Mouse (Mus musculus) ES-Bruce4 (cell line): Measurements from ENCODE around the gene Bin2.

ENCODE experiments used
- CTCF ChIP-seq: IDR thresholded peaks from one replicate; pipeline ENCODE4 v1.8.1; 2011; ENCODE audit warnings: low read depth, low read length
- POLR2A ChIP-seq: IDR thresholded peaks from one replicate; pipeline ENCODE4 v1.8.1; 2011; ENCODE audit warnings: low read length; ENCODE audit not compliant: insufficient read depth

DNA sequence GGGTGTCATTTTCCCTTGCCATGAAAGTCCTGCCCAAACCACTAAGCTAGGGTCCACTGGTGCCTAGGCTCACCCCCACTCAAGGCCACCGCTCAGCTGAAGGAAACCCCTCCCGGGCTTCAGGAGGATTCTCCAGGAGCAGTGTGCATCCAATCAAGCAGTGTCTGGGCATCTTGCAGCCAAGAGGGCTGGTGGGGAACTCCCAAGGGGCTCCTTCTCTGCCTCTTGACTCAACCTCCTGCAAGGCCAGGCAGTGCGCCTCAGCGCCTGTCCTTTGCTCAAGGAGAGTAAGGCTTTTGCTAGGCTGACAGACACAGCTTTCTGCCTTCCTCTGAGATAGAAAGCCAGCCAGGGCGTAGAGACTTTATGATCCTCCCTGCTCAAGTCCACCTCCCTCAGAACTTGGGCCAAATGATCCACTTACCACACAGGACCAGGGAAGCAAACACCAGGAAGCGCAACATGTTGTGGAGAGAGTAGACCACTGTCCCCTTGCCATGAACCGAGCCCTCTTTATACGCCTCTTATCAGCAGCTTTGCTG is 18.1 kb upstream of the Bin2 start, which contains the start of gene Cela1:
- TF ChIP-seq POLR2A (no peak), CTCF (no peak)
